ENCODE assay signal across 20 mouse cellular contexts in genomic region chr2:169755091-169755490, GRCm38 (mm10).
A peak's percentile ranks its signal among the peaks of the same experiment; 100 is the strongest.
DNase-seq lines count a peak whose midpoint lies in the region; ATAC-seq and TF ChIP-seq lines count a peak whose summit lies in the region.
"Had no signal": no experiment of that assay in that cellular context is flagged by ENCODE, and none has a peak within 500 bp of the region (broad histone marks: within the 10 kb centered on the region; RNA-seq: fewer than 3 reads in every experiment).

No protein-coding gene starts in this region.

- 34% methylated on average over 7 of the region's 7 CpGs for WGBS in intestine, embryonic 14.5 days
- WGBS in intestine, postnatal 0 days: 36% methylated on average over 7 of the region's 7 CpGs
- 52% methylated on average over 7 of the region's 7 CpGs for WGBS in kidney, postnatal 0 days
- WGBS in limb, embryonic 10.5 days: 72% methylated on average over 7 of the region's 7 CpGs
- WGBS in neural tube, embryonic 15.5 days: 54% methylated on average over 7 of the region's 7 CpGs

- H3K36me3 ChIP-seq in intestine, embryonic 14.5 days (ENCODE audit: control insufficient read depth, insufficient read depth, low read length): no peaks in the 10 kb centered on the region
- H3K36me3 ChIP-seq in intestine, postnatal 0 days (ENCODE audit: control insufficient read depth, insufficient read depth): no peaks in the 10 kb centered on the region
- no peaks in the 10 kb centered on the region for H3K36me3 ChIP-seq in kidney, postnatal 0 days (ENCODE audit: insufficient read depth, low read length)
- 0 out of 2 replicates have a peak, but pooled peaks cover 2% of the 10 kb centered on the region for H3K36me3 ChIP-seq in limb, embryonic 10.5 days
- H3K36me3 ChIP-seq in neural tube, embryonic 15.5 days: peaks cover 3% of the 10 kb centered on the region; the same call in 1 of the 2 replicates
- H3K36me3 ChIP-seq: stomach, embryonic 15.5 days had no signal

- no peak for TF ChIP-seq CTCF in intestine, postnatal 0 days (IDR thresholded peaks at IDR 0.05; ENCODE audit: low read depth)
- TF ChIP-seq CTCF in kidney, postnatal 0 days (IDR thresholded peaks at IDR 0.05; ENCODE audit: low read depth): no peak

- no peaks in the 10 kb centered on the region for H3K9me3 ChIP-seq in intestine, embryonic 14.5 days (ENCODE audit: control insufficient read depth, low read length)
- H3K9me3 ChIP-seq in intestine, postnatal 0 days (ENCODE audit: control insufficient read depth): no peaks in the 10 kb centered on the region
- H3K9me3 ChIP-seq in kidney, postnatal 0 days (replicated peaks; ENCODE audit: low read length): no peaks in the 10 kb centered on the region
- H3K9me3 ChIP-seq in limb, embryonic 10.5 days (replicated peaks): no peaks in the 10 kb centered on the region
- no peaks in the 10 kb centered on the region for H3K9me3 ChIP-seq in neural tube, embryonic 15.5 days (replicated peaks)
- H3K9me3 ChIP-seq: forebrain, embryonic 13.5 days; stomach, embryonic 15.5 days had no signal

- no peak overlapping the region for H3K27ac ChIP-seq in intestine, embryonic 14.5 days (ENCODE audit: low read depth)
- no peak overlapping the region for H3K27ac ChIP-seq in intestine, postnatal 0 days (ENCODE audit: low read depth, low read length)
- no peak overlapping the region for H3K27ac ChIP-seq in kidney, postnatal 0 days
- peak overlapping the region; percentile 17; the same call in 1 of the 2 replicates for H3K27ac ChIP-seq in limb, embryonic 10.5 days
- H3K27ac ChIP-seq in neural tube, embryonic 15.5 days (replicated peaks): peak overlapping the region; percentile 41; the same call in 1 of the 2 replicates
- H3K27ac ChIP-seq: forebrain, embryonic 13.5 days; stomach, embryonic 15.5 days had no signal

- no peak for DNase-seq in intestine, embryonic 14.5 days (ENCODE audit: low spot score)
- no peak for DNase-seq in kidney, postnatal 0 days (ENCODE audit: low spot score)
- no peak for DNase-seq in kidney, adult 11 months
- DNase-seq in limb, embryonic 10.5 days (ENCODE audit: low spot score): no peak
- no peak for DNase-seq in testis, postnatal 10 days (ENCODE audit: low spot score)
- DNase-seq: cerebellum, adult 9-10 months; gastrocnemius, postnatal 10 days; heart, adult 18-20 months; heart, postnatal 36 days; left cerebral cortex, postnatal 4 days; lung, adult 18-20 months; midbrain, embryonic 14.5 days; thymus, adult 2 months had no signal

- H3K9ac ChIP-seq in intestine, embryonic 14.5 days (ENCODE audit: low read length): no peak overlapping the region
- H3K9ac ChIP-seq in intestine, postnatal 0 days (ENCODE audit: low read depth, low read length): no peak overlapping the region
- H3K9ac ChIP-seq in kidney, postnatal 0 days (ENCODE audit: low read depth, low read length): no peak overlapping the region
- no peak overlapping the region for H3K9ac ChIP-seq in neural tube, embryonic 15.5 days (replicated peaks)
- H3K9ac ChIP-seq: forebrain, embryonic 13.5 days; stomach, embryonic 15.5 days had no signal

- H3K4me2 ChIP-seq in intestine, embryonic 14.5 days (ENCODE audit: low read length): 0 out of 2 replicates have a peak overlapping the region, but pooled peaks have one; percentile 3
- no peak overlapping the region for H3K4me2 ChIP-seq in intestine, postnatal 0 days (replicated peaks; ENCODE audit: low read depth)
- peak overlapping the region; percentile 7; the same call in 1 of the 2 replicates for H3K4me2 ChIP-seq in kidney, postnatal 0 days (ENCODE audit: low read length)
- no peak overlapping the region for H3K4me2 ChIP-seq in neural tube, embryonic 15.5 days
- H3K4me2 ChIP-seq: forebrain, embryonic 13.5 days; stomach, embryonic 15.5 days had no signal

- no peak for ATAC-seq in intestine, embryonic 14.5 days (replicated peaks; ENCODE audit: low FRiP score, low TSS enrichment, low read depth)
- no peak for ATAC-seq in intestine, postnatal 0 days
- ATAC-seq in kidney, postnatal 0 days (replicated peaks; ENCODE audit: low FRiP score, low read depth): no peak
- no peak for ATAC-seq in neural tube, embryonic 15.5 days (ENCODE audit: low FRiP score)
- ATAC-seq: forebrain, embryonic 13.5 days; inflammation-experienced regulatory T-cells, adult 6 months had no signal

- no peaks in the 10 kb centered on the region for H3K27me3 ChIP-seq in intestine, embryonic 14.5 days (replicated peaks; ENCODE audit: control insufficient read depth, insufficient read depth, low read length)
- no peaks in the 10 kb centered on the region for H3K27me3 ChIP-seq in intestine, postnatal 0 days (replicated peaks; ENCODE audit: control insufficient read depth, insufficient read depth, low read length)
- no peaks in the 10 kb centered on the region for H3K27me3 ChIP-seq in kidney, postnatal 0 days (ENCODE audit: insufficient read depth, low read length)
- no peaks in the 10 kb centered on the region for H3K27me3 ChIP-seq in limb, embryonic 10.5 days (ENCODE audit: low read depth, poor library complexity, severe bottlenecking)
- no peaks in the 10 kb centered on the region for H3K27me3 ChIP-seq in neural tube, embryonic 15.5 days (replicated peaks)
- H3K27me3 ChIP-seq: forebrain, embryonic 13.5 days; megakaryocyte, embryonic 14.5 days; stomach, embryonic 15.5 days had no signal

- no peak overlapping the region for H3K4me3 ChIP-seq in intestine, embryonic 14.5 days (ENCODE audit: low read depth, low read length)
- no peak overlapping the region for H3K4me3 ChIP-seq in intestine, postnatal 0 days (ENCODE audit: low read depth, low read length)
- H3K4me3 ChIP-seq in kidney, postnatal 0 days (replicated peaks; ENCODE audit: low read depth, low read length): no peak overlapping the region
- H3K4me3 ChIP-seq in limb, embryonic 10.5 days: no peak overlapping the region
- no peak overlapping the region for H3K4me3 ChIP-seq in neural tube, embryonic 15.5 days (replicated peaks)
- H3K4me3 ChIP-seq: erythroblast, embryonic 14.5 days; forebrain, embryonic 13.5 days; megakaryocyte, embryonic 14.5 days; stomach, embryonic 15.5 days had no signal

- H3K4me1 ChIP-seq in intestine, embryonic 14.5 days (replicated peaks; ENCODE audit: control insufficient read depth, insufficient read depth, low read length): peaks cover 50% of the 10 kb centered on the region
- H3K4me1 ChIP-seq in intestine, postnatal 0 days (replicated peaks; ENCODE audit: control insufficient read depth, insufficient read depth, low read length): peaks cover 10% of the 10 kb centered on the region
- peaks cover 24% of the 10 kb centered on the region for H3K4me1 ChIP-seq in kidney, postnatal 0 days (replicated peaks; ENCODE audit: insufficient read depth, low read length)
- H3K4me1 ChIP-seq in limb, embryonic 10.5 days: peaks cover 62% of the 10 kb centered on the region
- H3K4me1 ChIP-seq in neural tube, embryonic 15.5 days: peaks cover 30% of the 10 kb centered on the region
- H3K4me1 ChIP-seq: megakaryocyte, embryonic 14.5 days had no signal

Comparison
In these comparisons a context has a peak if more than half of its experiments do, and no peak if none do; other contexts are left out.
1. H3K4me2 ChIP-seq: peak in intestine, embryonic 14.5 days (single experiment) and kidney, postnatal 0 days (single experiment); none in intestine, postnatal 0 days (single experiment) and neural tube, embryonic 15.5 days (single experiment).
2. H3K27ac ChIP-seq: peak in limb, embryonic 10.5 days (single experiment) and neural tube, embryonic 15.5 days (single experiment); none in intestine, embryonic 14.5 days (single experiment), intestine, postnatal 0 days (single experiment) and kidney, postnatal 0 days (single experiment).